ENCODE assay signal across 10 mouse cellular contexts in the genomic region with DNA sequence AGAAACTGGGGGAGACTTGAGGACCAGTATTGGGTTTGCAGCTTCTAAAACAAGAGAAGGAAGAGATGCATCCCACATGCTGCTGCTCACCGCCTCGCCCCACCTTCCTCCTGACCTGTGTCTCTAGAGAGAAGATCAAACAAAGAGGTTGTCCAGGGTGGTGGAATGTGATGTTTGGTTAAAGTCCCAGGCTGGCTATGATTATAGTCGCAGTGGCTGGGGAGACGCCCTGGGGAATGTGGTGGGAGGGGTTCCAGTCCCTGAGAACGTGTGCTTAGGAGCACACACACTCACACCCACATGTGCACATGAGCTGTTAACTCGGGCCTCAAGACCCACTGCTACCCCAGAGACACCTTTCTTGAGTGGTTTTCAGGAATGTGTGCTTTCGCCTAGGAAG.
DNase-seq lines count a peak whose midpoint lies in the region; ATAC-seq and TF ChIP-seq lines count a peak whose summit lies in the region.
"Had no signal": no experiment of that assay in that cellular context is flagged by ENCODE, and none has a peak within 500 bp of the region (broad histone marks: within the 10 kb centered on the region; RNA-seq: fewer than 3 reads in every experiment).

No protein-coding gene starts in this region.

- no peak for TF ChIP-seq POLR2A in heart, adult 2 months (IDR thresholded peaks at IDR 0.05; ENCODE audit: insufficient read depth, low read depth, low read length)

- H3K27me3 ChIP-seq in heart, adult 2 months (ENCODE audit: control insufficient read depth, insufficient read depth, low read length) = no peaks in the 10 kb centered on the region
- H3K27me3 ChIP-seq in midbrain, embryonic 10.5 days (ENCODE audit: low read depth, poor library complexity, severe bottlenecking) = peaks cover 9% of the 10 kb centered on the region; the same call in 1 of the 2 replicates
- H3K27me3 ChIP-seq in midbrain, embryonic 15.5 days (replicated peaks) = no peaks in the 10 kb centered on the region
- no peaks in the 10 kb centered on the region for H3K27me3 ChIP-seq in intestine, embryonic 16.5 days (replicated peaks; ENCODE audit: control insufficient read depth, insufficient read depth, low read length)

- H3K36me3 ChIP-seq in heart, adult 2 months (ENCODE audit: control insufficient read depth, insufficient read depth, low read length) = no peaks in the 10 kb centered on the region
- H3K36me3 ChIP-seq in midbrain, embryonic 10.5 days = no peaks in the 10 kb centered on the region
- H3K36me3 ChIP-seq in midbrain, embryonic 15.5 days (replicated peaks) = no peaks in the 10 kb centered on the region
- no peaks in the 10 kb centered on the region for H3K36me3 ChIP-seq in intestine, embryonic 16.5 days (ENCODE audit: control insufficient read depth, insufficient read depth, low read length)

- H3K4me1 ChIP-seq in heart, adult 2 months (ENCODE audit: control insufficient read depth, insufficient read depth, low read length) = peaks cover 20% of the 10 kb centered on the region
- H3K4me1 ChIP-seq in midbrain, embryonic 10.5 days = peaks cover 46% of the 10 kb centered on the region
- peaks cover 17% of the 10 kb centered on the region for H3K4me1 ChIP-seq in midbrain, embryonic 15.5 days
- H3K4me1 ChIP-seq in intestine, embryonic 16.5 days (ENCODE audit: control insufficient read depth, insufficient read depth, low read length) = peaks cover 20% of the 10 kb centered on the region

- no peak for ATAC-seq in midbrain, embryonic 15.5 days (replicated peaks)
- ATAC-seq in intestine, embryonic 16.5 days = peak; percentile 86

- 37% methylated on average over 7 of the region's 7 CpGs for WGBS in heart, adult 2 months
- 26% methylated on average over 7 of the region's 7 CpGs for WGBS in midbrain, embryonic 10.5 days
- WGBS in midbrain, embryonic 15.5 days = 32% methylated on average over 7 of the region's 7 CpGs
- 31% methylated on average over 7 of the region's 7 CpGs for WGBS in intestine, embryonic 16.5 days

- 0 out of 2 replicates have a peak, but pooled peaks have one; percentile 17 for TF ChIP-seq EP300 in heart, adult 2 months (IDR thresholded peaks at IDR 0.05; ENCODE audit: insufficient read depth, low read depth, low read length)

- peak overlapping the region; percentile 67 for H3K27ac ChIP-seq in heart, adult 2 months
- H3K27ac ChIP-seq in midbrain, embryonic 10.5 days (replicated peaks) = peak overlapping the region; percentile 76
- no peak overlapping the region for H3K27ac ChIP-seq in midbrain, embryonic 15.5 days
- H3K27ac ChIP-seq in intestine, embryonic 16.5 days (ENCODE audit: low read length) = 0 out of 2 replicates have a peak overlapping the region, but pooled peaks have one; percentile 6

- TF ChIP-seq CTCF in heart, adult 2 months (IDR thresholded peaks at IDR 0.05) = no peak

- DNase-seq in heart, adult 2 months = peak; percentile 31 to 39
- no peak for DNase-seq in heart, postnatal 25 days (ENCODE audit: low spot score)
- DNase-seq in midbrain, embryonic 10.5 days (ENCODE audit: low spot score) = peak; percentile 42
- no peak for DNase-seq in layer of hippocampus, postnatal 36 days
- no peak for DNase-seq in urinary bladder, postnatal 10 days (ENCODE audit: low spot score)
- DNase-seq in frontal cortex, postnatal 25 days (ENCODE audit: low spot score in 2 of 2) = no peak
- DNase-seq: B cell, adult 2 months had no signal

- intact Hi-C loops in heart, adult 2 months (cut with DNase I) = loop anchor here (2.0 to 5.0 kb wide), 3 partner anchors 34 to 93 kb away; no protein-coding TSS in a partner anchor
- intact Hi-C loops in heart, postnatal 25 days (cut with DNase I) = loop anchor here (2.0 to 5.0 kb wide), 3 partner anchors 34 to 93 kb away; no protein-coding TSS in a partner anchor

- no peaks in the 10 kb centered on the region for H3K9me3 ChIP-seq in midbrain, embryonic 10.5 days (replicated peaks)
- H3K9me3 ChIP-seq in midbrain, embryonic 15.5 days = no peaks in the 10 kb centered on the region
- no peaks in the 10 kb centered on the region for H3K9me3 ChIP-seq in intestine, embryonic 16.5 days (ENCODE audit: control insufficient read depth, low read length)

- no peaks in the 10 kb centered on the region for H3K79me2 ChIP-seq in heart, adult 2 months (replicated peaks; ENCODE audit: control insufficient read depth, insufficient read depth, low read length)

- no peak overlapping the region for H3K9ac ChIP-seq in heart, adult 2 months (ENCODE audit: low read depth, low read length)
- no peak overlapping the region for H3K9ac ChIP-seq in midbrain, embryonic 15.5 days
- H3K9ac ChIP-seq in intestine, embryonic 16.5 days (ENCODE audit: low read depth, low read length) = no peak overlapping the region

- no peak overlapping the region for H3K4me3 ChIP-seq in heart, adult 2 months
- no peak overlapping the region for H3K4me3 ChIP-seq in midbrain, embryonic 10.5 days
- no peak overlapping the region for H3K4me3 ChIP-seq in midbrain, embryonic 15.5 days
- H3K4me3 ChIP-seq in intestine, embryonic 16.5 days (ENCODE audit: low read length) = no peak overlapping the region
- H3K4me3 ChIP-seq: erythroblast, embryonic 14.5 days had no signal

- H3K4me2 ChIP-seq in midbrain, embryonic 15.5 days = no peak overlapping the region
- H3K4me2 ChIP-seq in intestine, embryonic 16.5 days (ENCODE audit: low read depth, low read length) = no peak overlapping the region

Comparison
In these comparisons a context has a peak if more than half of its experiments do, and no peak if none do; other contexts are left out.
1. DNase-seq: peak in heart, adult 2 months (2 of 2) and midbrain, embryonic 10.5 days (single experiment); none in heart, postnatal 25 days (single experiment), layer of hippocampus, postnatal 36 days (0 of 2), urinary bladder, postnatal 10 days (single experiment) and frontal cortex, postnatal 25 days (0 of 2).